Mouse (Mus musculus) heart, embryonic 16.5 days (tissue): ENCODE measurements around the gene P4ha2. TPM values are rescaled to one million over a fixed set of nuclear protein-coding genes. Genes with fewer than 3 reads are reported as not detected.
A peak's percentile ranks its signal among the peaks of the same experiment; 100 is the strongest.

Source experiments
- ATAC-seq: fragments of 200-750 bp; cut with Nextera tagmentation; replicated peaks from 2 replicates; pipeline ENCODE4 v1.8.0; 2017; ENCODE audit warnings: moderate number of reproducible peaks; ENCODE audit not compliant: insufficient read depth, low FRiP score; ENCODE audit errors: extremely low read depth
- H3K27ac ChIP-seq: fragments of 300-500 bp; sonication (generic); 2 replicates; pipeline ENCODE4 v1.5.1; 2014; ENCODE audit warnings: mild to moderate bottlenecking, low read length, control low read depth, moderate library complexity
- H3K27me3 ChIP-seq: fragments of 300-500 bp; sonication (generic); 2 replicates; pipeline ENCODE4 v1.6.1; 2014; ENCODE audit warnings: low read length, mixed read lengths; ENCODE audit not compliant: control insufficient read depth, insufficient read depth
- H3K36me3 ChIP-seq: fragments of 300-500 bp; sonication (generic); 2 replicates; pipeline ENCODE4 v1.6.1; 2014; ENCODE audit not compliant: control insufficient read depth, insufficient read depth
- H3K4me1 ChIP-seq: fragments of 300-500 bp; sonication (generic); 2 replicates; pipeline ENCODE4 v1.6.1; 2014; ENCODE audit warnings: low read length, mixed read lengths; ENCODE audit not compliant: control insufficient read depth, insufficient read depth
- H3K4me2 ChIP-seq: fragments of 300-500 bp; sonication (generic); 2 replicates; pipeline ENCODE4 v1.6.1; 2014; ENCODE audit warnings: low read depth, mild to moderate bottlenecking, control low read depth, low read length
- H3K4me3 ChIP-seq: fragments of 300-500 bp; sonication (generic); 2 replicates; pipeline ENCODE4 v1.5.1; 2014; ENCODE audit warnings: mild to moderate bottlenecking, control low read depth, low read length
- H3K9ac ChIP-seq: fragments of 300-500 bp; sonication (generic); 2 replicates; pipeline ENCODE4 v1.6.1; 2014; ENCODE audit warnings: low read length, control low read depth
- H3K9me3 ChIP-seq: fragments of 300-500 bp; sonication (generic); replicated peaks from 2 replicates; pipeline ENCODE4 v1.6.1; 2016; ENCODE audit warnings: low read length; ENCODE audit not compliant: control insufficient read depth
- WGBS: fragments of 180-500 bp; shearing (Covaris S2); extraction: QIAGEN DNeasy Blood & Tissue Kit; methylation state at CpG from one replicate; pipeline ENCODE4 v1.1.7; 2014; 5-methylcytosine and 5-hydroxymethylcytosine counted together
- polyA plus RNA-seq: library from polyadenylated mRNA; unstranded; fragments of >200 nt; fragmentation: Nextera tagmentation; extraction: Ambion mirVana; gene quantifications from 2 replicates; pipeline ENCODE4 v1.2.1, GENCODE M21; 2015

Gene P4ha2
- polyA plus RNA-seq, 1 experiment from 2014 or later = 53.3 TPM

GRCm38 (mm10) chr11:54076101-54076500, 23.8 kb upstream of the P4ha2 start:
- Histone ChIP-seq H3K4me3 (no peak overlapping the region), H3K27me3 (0 out of 2 replicates have a peak, but pooled peaks cover 3% of the 10 kb centered on the region), H3K9me3 (no peaks in the 10 kb centered on the region), H3K27ac (no peak overlapping the region), H3K9ac (no peak overlapping the region), H3K4me1 (peaks cover 22% of the 10 kb centered on the region), H3K36me3 (no peaks in the 10 kb centered on the region), H3K4me2 (no peak overlapping the region)
- WGBS = 100% methylated on average over 1 of the region's 1 CpGs
- ATAC-seq = no peak

GRCm38 (mm10) chr11:54080435-54080834, 19.5 kb upstream of the P4ha2 start:
- Histone ChIP-seq H3K4me3 (no peak overlapping the region), H3K27ac (no peak overlapping the region; the same call in 1 of the 2 replicates), H3K4me2 (no peak overlapping the region), H3K27me3 (0 out of 2 replicates have a peak, but pooled peaks cover under 1% of the 10 kb centered on the region), H3K9me3 (no peaks in the 10 kb centered on the region), H3K9ac (no peak overlapping the region), H3K4me1 (no peaks in the 10 kb centered on the region), H3K36me3 (no peaks in the 10 kb centered on the region)
- 35% methylated on average over 7 of the region's 7 CpGs for WGBS
- peak; percentile 28; the same call in 1 of the 2 replicates for ATAC-seq

- WGBS = 81% methylated on average over 5 of the region's 5 CpGs
- ATAC-seq = no peak
- H3K36me3 ChIP-seq = no peaks in the 10 kb centered on the region
Observed at GRCm38 (mm10) chr11:54082725-54083124, 17.2 kb upstream of the P4ha2 start.

GRCm38 (mm10) chr11:54084976-54085375, 14.9 kb upstream of the P4ha2 start:
- no peaks in the 10 kb centered on the region for H3K27me3 ChIP-seq
- H3K9me3 ChIP-seq = no peaks in the 10 kb centered on the region
- no peak for ATAC-seq
- no peak overlapping the region for H3K9ac ChIP-seq
- H3K27ac ChIP-seq = no peak overlapping the region
- WGBS = 93% methylated on average over 1 of the region's 1 CpGs
- no peak overlapping the region for H3K4me2 ChIP-seq
- H3K36me3 ChIP-seq = no peaks in the 10 kb centered on the region
- no peak overlapping the region for H3K4me3 ChIP-seq
- H3K4me1 ChIP-seq = no peaks in the 10 kb centered on the region

More at GRCm38 (mm10) chr11:54082725-54083124, 17.2 kb upstream of the P4ha2 start:
- Histone ChIP-seq H3K27ac (no peak overlapping the region), H3K4me1 (no peaks in the 10 kb centered on the region), H3K27me3 (no peaks in the 10 kb centered on the region), H3K9ac (no peak overlapping the region), H3K9me3 (no peaks in the 10 kb centered on the region), H3K4me3 (no peak overlapping the region), H3K4me2 (no peak overlapping the region)

- H3K9me3 ChIP-seq = no peaks in the 10 kb centered on the region
- H3K4me3 ChIP-seq = no peak overlapping the region
- no peak overlapping the region for H3K9ac ChIP-seq
- no peak overlapping the region for H3K27ac ChIP-seq
- H3K4me1 ChIP-seq = no peaks in the 10 kb centered on the region
- no peak for ATAC-seq
- H3K36me3 ChIP-seq = no peaks in the 10 kb centered on the region
- WGBS = 71% methylated on average over 5 of the region's 5 CpGs
- no peaks in the 10 kb centered on the region for H3K27me3 ChIP-seq
- no peak overlapping the region for H3K4me2 ChIP-seq
Observed at GRCm38 (mm10) chr11:54085816-54086215, 14.1 kb upstream of the P4ha2 start.

- H3K9me3 ChIP-seq = no peaks in the 10 kb centered on the region
- H3K9ac ChIP-seq = no peak overlapping the region
- H3K27ac ChIP-seq = no peak overlapping the region
- no peaks in the 10 kb centered on the region for H3K36me3 ChIP-seq
- 71% methylated on average over 7 of the region's 7 CpGs for WGBS
- no peaks in the 10 kb centered on the region for H3K27me3 ChIP-seq
- H3K4me1 ChIP-seq = 0 out of 2 replicates have a peak, but pooled peaks cover 4% of the 10 kb centered on the region
- no peak for ATAC-seq
- H3K4me3 ChIP-seq = no peak overlapping the region
- H3K4me2 ChIP-seq = no peak overlapping the region
Observed at GRCm38 (mm10) chr11:54088253-54088946, 11.5 kb upstream of the P4ha2 start.

GRCm38 (mm10) chr11:54088947-54089317, 11.0 kb upstream of the P4ha2 start:
- no peak for ATAC-seq
- H3K4me2 ChIP-seq = no peak overlapping the region

GRCm38 (mm10) chr11:54090091-54090879, 9.6 kb upstream of the P4ha2 start:
- Histone ChIP-seq H3K36me3 (no peaks in the 10 kb centered on the region), H3K9ac (no peak overlapping the region), H3K4me2 (no peak overlapping the region), H3K27ac (no peak overlapping the region), H3K9me3 (no peaks in the 10 kb centered on the region), H3K4me1 (0 out of 2 replicates have a peak, but pooled peaks cover 4% of the 10 kb centered on the region), H3K4me3 (no peak overlapping the region), H3K27me3 (no peaks in the 10 kb centered on the region)
- 85% methylated on average over 1 of the region's 1 CpGs for WGBS
- ATAC-seq = no peak

More at GRCm38 (mm10) chr11:54088947-54089317, 11.0 kb upstream of the P4ha2 start:
- no peaks in the 10 kb centered on the region for H3K36me3 ChIP-seq
- no peaks in the 10 kb centered on the region for H3K27me3 ChIP-seq
- no peaks in the 10 kb centered on the region for H3K9me3 ChIP-seq
- no peak overlapping the region for H3K4me3 ChIP-seq
- H3K27ac ChIP-seq = no peak overlapping the region
- 0 out of 2 replicates have a peak, but pooled peaks cover 4% of the 10 kb centered on the region for H3K4me1 ChIP-seq
- WGBS = 50% methylated on average over 5 of the region's 5 CpGs
- H3K9ac ChIP-seq = no peak overlapping the region

- ATAC-seq = no peak
- no peak overlapping the region for H3K27ac ChIP-seq
- H3K27me3 ChIP-seq = no peaks in the 10 kb centered on the region
- H3K4me3 ChIP-seq = no peak overlapping the region
- H3K4me2 ChIP-seq = no peak overlapping the region
- 52% methylated on average over 8 of the region's 8 CpGs for WGBS
- no peaks in the 10 kb centered on the region for H3K9me3 ChIP-seq
- 0 out of 2 replicates have a peak overlapping the region, but pooled peaks have one; percentile 25 for H3K9ac ChIP-seq
- H3K36me3 ChIP-seq = no peaks in the 10 kb centered on the region
- 0 out of 2 replicates have a peak, but pooled peaks cover 4% of the 10 kb centered on the region for H3K4me1 ChIP-seq
Observed at GRCm38 (mm10) chr11:54091726-54092125, 8.2 kb upstream of the P4ha2 start.
